Mouse (Mus musculus) limb, embryonic 14.5 days (tissue): ENCODE measurements at regions not wholly inside any gene's neighbourhood (a gene's known extent, or its start where the extent isn't known, plus 50 kb on each side); places are given as distances from the start of the nearest gene placed in this dataset.

Experiments used
- ATAC-seq: fragments of 200-750 bp; cut with Nextera tagmentation; 2 replicates; pipeline ENCODE4 v1.8.0; 2017; ENCODE audit warnings: low read depth, moderate number of reproducible peaks, moderate TSS enrichment; ENCODE audit not compliant: low FRiP score
- DNase-seq: peaks from one replicate; pipeline ENCODE4 v3.0.0-alpha.2; 2015; ENCODE audit warnings: low spot score
- H3K27ac ChIP-seq: fragments of 300-500 bp; sonication (generic); replicated peaks from 2 replicates; pipeline ENCODE4 v1.5.1; 2014; ENCODE audit warnings: low read depth, mild to moderate bottlenecking, low read length, moderate library complexity, mixed read lengths
- H3K27me3 ChIP-seq: fragments of 300-500 bp; sonication (generic); 2 replicates; pipeline ENCODE4 v1.6.1; 2014; ENCODE audit warnings: low read length, mixed read lengths; ENCODE audit not compliant: control insufficient read depth, insufficient read depth
- H3K36me3 ChIP-seq: fragments of 300-500 bp; sonication (generic); 2 replicates; pipeline ENCODE4 v1.6.1; 2014; ENCODE audit warnings: mild to moderate bottlenecking, low read length, moderate library complexity, mixed read lengths; ENCODE audit not compliant: control insufficient read depth, insufficient read depth
- H3K4me1 ChIP-seq: fragments of 300-500 bp; sonication (generic); 2 replicates; pipeline ENCODE4 v1.6.1; 2014; ENCODE audit warnings: antibody characterized with exemption, low read length, mixed read lengths; ENCODE audit not compliant: control insufficient read depth, insufficient read depth
- H3K4me2 ChIP-seq: fragments of 300-500 bp; sonication (generic); replicated peaks from 2 replicates; pipeline ENCODE4 v1.6.1; 2014; ENCODE audit warnings: low read depth, mild to moderate bottlenecking, low read length, moderate library complexity; ENCODE audit not compliant: severe bottlenecking
- H3K4me3 ChIP-seq: fragments of 300-500 bp; sonication (generic); replicated peaks from 2 replicates; pipeline ENCODE4 v1.5.1; 2014; ENCODE audit warnings: low read length
- H3K9ac ChIP-seq: fragments of 300-500 bp; sonication (generic); 2 replicates; pipeline ENCODE4 v1.6.1; 2014; ENCODE audit warnings: mild to moderate bottlenecking, low read depth, low read length, moderate library complexity; ENCODE audit not compliant: severe bottlenecking
- H3K9me3 ChIP-seq: fragments of 300-500 bp; sonication (generic); 2 replicates; pipeline ENCODE4 v1.6.1; 2016; ENCODE audit warnings: low read length; ENCODE audit not compliant: control insufficient read depth
- POLR2A ChIP-seq: fragments of 200-500 bp; IDR thresholded peaks from 2 replicates; pipeline ENCODE4 v1.8.0; 2012; ENCODE audit warnings: inconsistent platforms, mild to moderate bottlenecking, moderate library complexity, borderline replicate concordance; ENCODE audit not compliant: insufficient read depth, insufficient read length; ENCODE audit errors: extremely low read depth
- WGBS: fragments of 180-500 bp; shearing (Covaris S2); extraction: QIAGEN DNeasy Blood & Tissue Kit; methylation state at CpG from one replicate; pipeline ENCODE4 v1.1.7; 2014; 5-methylcytosine and 5-hydroxymethylcytosine counted together

DNA sequence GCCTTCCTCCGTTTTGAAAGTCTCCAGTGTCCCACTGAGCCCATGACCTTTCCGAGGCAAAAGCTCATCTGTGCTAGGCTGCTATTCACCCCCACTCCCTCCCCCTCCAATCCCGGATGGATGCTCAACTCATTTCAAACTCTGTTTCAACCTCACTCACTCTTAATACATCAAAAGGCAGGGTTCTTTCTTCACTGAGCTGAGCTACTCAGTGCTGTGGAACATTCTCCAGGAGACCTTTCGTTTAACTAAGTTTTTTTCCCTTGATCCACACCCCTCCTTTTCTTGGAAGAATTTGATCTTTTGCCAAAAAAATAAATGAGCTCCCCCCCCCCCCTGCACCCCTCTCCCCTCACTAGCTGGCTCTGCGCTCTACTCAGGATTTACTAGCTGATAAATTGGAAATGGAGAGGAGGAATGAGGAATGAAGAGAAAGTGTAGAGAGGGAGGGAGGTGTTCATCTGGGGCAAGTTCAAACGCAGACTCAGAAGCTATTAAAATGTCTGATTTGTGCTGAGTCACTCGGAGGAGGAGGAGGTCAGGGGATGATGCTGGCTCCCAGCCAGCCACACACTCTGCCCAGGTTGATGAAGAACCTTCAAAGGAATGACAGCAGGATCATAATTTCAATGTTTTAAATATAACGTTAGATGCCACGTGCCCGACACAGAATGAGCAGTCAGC lies 491.5 kb upstream of the Tnp1 start:
- Histone ChIP-seq H3K4me3 (no peak overlapping the region), H3K27me3 (no peaks in the 10 kb centered on the region), H3K4me1 (peaks cover 11% of the 10 kb centered on the region; the same call in 1 of the 2 replicates), H3K9me3 (no peaks in the 10 kb centered on the region), H3K27ac (no peak overlapping the region; the same call in 1 of the 2 replicates), H3K9ac (no peak overlapping the region), H3K36me3 (no peaks in the 10 kb centered on the region), H3K4me2 (no peak overlapping the region)
- TF ChIP-seq POLR2A: no peak
- DNase-seq: peak; percentile 49
- ATAC-seq: peak; percentile 74
- WGBS: 17% methylated on average over 10 of the region's 10 CpGs

DNA sequence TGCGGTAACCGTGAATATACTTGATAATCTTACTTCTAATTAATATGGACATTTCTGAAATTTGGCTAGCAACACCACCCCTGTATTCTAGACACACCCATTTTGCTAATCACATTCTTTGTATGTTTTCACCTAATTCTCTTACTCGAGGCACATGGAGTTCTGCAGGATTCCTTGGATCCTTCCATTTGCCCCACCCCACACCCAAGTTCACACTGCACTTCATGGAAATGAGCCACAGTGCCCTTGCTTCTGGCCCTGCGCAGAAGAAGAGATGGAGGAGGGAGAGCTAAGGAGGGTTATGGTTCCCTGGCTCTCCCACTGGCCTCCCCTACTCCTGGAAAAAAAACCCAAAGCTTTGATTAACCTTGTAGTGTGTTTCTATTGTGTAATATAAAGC lies 487.9 kb upstream of the Tnp1 start:
- Histone ChIP-seq H3K4me2 (no peak overlapping the region), H3K27me3 (no peaks in the 10 kb centered on the region), H3K4me1 (peaks cover 11% of the 10 kb centered on the region; the same call in 1 of the 2 replicates), H3K4me3 (no peak overlapping the region), H3K36me3 (no peaks in the 10 kb centered on the region), H3K9ac (no peak overlapping the region), H3K27ac (no peak overlapping the region), H3K9me3 (no peaks in the 10 kb centered on the region)
- no peak for TF ChIP-seq POLR2A
- no peak for ATAC-seq
- no peak for DNase-seq
- WGBS: 77% methylated on average over 4 of the region's 4 CpGs

DNA sequence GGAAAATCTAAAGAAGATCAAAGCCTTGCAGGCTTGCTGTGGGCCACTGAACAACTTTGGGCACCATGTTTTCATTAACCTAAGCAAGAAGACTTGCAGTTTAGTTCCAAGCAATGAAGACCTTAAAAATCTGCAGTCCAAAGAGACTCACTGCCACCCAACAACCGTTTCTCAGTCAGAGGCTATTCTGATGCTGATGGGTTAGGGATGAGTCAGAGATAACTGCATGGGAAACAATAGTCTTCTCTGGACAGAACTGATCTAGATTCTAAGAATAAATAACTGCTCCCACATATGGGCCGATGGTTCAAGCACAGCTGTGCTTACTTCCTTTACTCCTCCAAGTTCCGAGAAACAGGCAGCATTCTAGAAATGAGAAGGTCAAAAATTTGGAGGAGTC lies 485.0 kb upstream of the Tnp1 start:
- Histone ChIP-seq H3K9ac (no peak overlapping the region), H3K4me3 (no peak overlapping the region), H3K4me2 (no peak overlapping the region), H3K4me1 (no peaks in the 10 kb centered on the region), H3K27ac (no peak overlapping the region), H3K9me3 (no peaks in the 10 kb centered on the region), H3K36me3 (no peaks in the 10 kb centered on the region), H3K27me3 (no peaks in the 10 kb centered on the region)
- DNase-seq (no peak), ATAC-seq (no peak)
- TF ChIP-seq POLR2A: no peak
- WGBS: 84% methylated on average over 3 of the region's 3 CpGs

DNA sequence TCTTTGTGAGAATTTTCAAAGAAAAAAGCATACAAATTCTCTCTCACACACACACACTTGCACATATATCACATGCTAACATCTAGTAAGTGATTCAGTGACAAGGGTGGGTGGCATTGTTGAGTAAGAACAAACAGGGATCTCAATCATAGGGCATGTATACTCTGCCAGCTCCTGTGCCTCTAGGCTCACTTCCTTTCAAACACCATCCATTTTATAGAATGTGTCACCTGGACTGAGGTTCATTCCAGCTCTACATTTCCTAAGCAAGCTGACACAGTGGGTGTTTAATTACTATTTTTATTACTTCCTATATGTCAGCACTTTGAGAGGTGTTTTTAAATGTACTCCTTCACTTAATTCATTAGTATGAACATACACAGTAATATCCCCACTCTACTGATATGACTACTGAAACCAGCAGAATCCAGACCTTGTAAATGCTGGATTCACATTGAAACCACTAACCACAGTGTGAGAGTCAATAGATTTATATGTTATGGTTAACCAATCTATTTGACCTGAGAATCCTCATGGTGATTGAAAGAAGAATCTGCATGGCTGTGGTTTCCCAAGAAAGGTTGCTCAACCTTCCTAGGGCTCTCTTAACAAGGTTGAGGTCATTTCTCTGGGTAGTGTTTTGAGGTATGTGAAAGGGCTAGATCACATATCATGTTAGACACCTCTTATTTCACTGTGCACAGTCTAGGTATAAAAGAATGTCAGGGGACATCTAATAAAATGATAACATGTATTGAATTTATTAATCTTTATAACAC lies 480.5 kb upstream of the Tnp1 start:
- no peak for ATAC-seq
- TF ChIP-seq POLR2A: no peak

DNA sequence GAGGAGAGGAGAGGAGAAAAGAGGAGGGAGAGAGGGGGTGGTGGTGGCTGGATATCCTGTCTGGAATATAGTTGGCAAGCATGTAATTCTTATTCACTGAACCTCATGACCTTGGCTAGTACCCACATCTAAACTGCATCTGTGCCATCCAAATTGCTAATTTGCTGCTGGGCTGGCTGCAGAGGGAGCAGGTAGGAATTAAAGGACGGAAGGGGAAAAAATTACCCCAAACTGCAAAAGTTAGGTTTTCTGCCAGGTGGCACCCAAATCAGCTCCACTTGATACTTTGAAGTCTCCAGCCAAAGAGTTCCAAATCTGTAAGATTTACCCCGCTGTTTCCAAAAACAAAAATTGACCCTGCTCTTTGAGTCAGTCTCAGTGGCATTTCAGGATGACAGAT lies 466.2 kb upstream of the Tnp1 start:
- Histone ChIP-seq H3K9ac (no peak overlapping the region), H3K27me3 (no peaks in the 10 kb centered on the region), H3K36me3 (no peaks in the 10 kb centered on the region), H3K9me3 (no peaks in the 10 kb centered on the region), H3K4me1 (peaks cover 10% of the 10 kb centered on the region), H3K4me2 (no peak overlapping the region), H3K4me3 (no peak overlapping the region), H3K27ac (no peak overlapping the region)
- TF ChIP-seq POLR2A: no peak
- WGBS: 51% methylated on average over 2 of the region's 2 CpGs
- DNase-seq: no peak
- no peak for ATAC-seq

More for the DNA sequence above, 480.5 kb upstream of the Tnp1 start:
- Histone ChIP-seq H3K27ac (no peak overlapping the region), H3K4me3 (no peak overlapping the region), H3K4me1 (no peaks in the 10 kb centered on the region), H3K4me2 (no peak overlapping the region), H3K9ac (no peak overlapping the region), H3K36me3 (no peaks in the 10 kb centered on the region), H3K27me3 (no peaks in the 10 kb centered on the region), H3K9me3 (no peaks in the 10 kb centered on the region)
- DNase-seq: no peak
